Mouse (Mus musculus): Measurements from ENCODE around the gene Cdc40.

- TF ChIP-seq CTCF (IDR thresholded peaks at IDR 0.05; ENCODE audit: low read depth) (no peak), EP300 (IDR thresholded peaks at IDR 0.05; ENCODE audit: low read depth) (no peak)
These were observed 27.5 kb downstream of the Cdc40 start for GRCm38 (mm10) chr10:40855616-40856015.

Measured in liver, embryonic 14.5 days (tissue).